Mouse (Mus musculus) C2C12 (cell line): ENCODE measurements around the gene Tstd2. TPM values are rescaled to one million over a fixed set of nuclear protein-coding genes. Genes with fewer than 3 reads are reported as not detected.

Experiments used
- H3K27me3 ChIP-seq: one replicate; pipeline ENCODE4 v1.6.1; 2011; ENCODE audit not compliant: control insufficient read depth, insufficient read depth, insufficient read length
- H3K36me3 ChIP-seq: one replicate; pipeline ENCODE4 v1.6.1; 2011; ENCODE audit not compliant: control insufficient read depth, insufficient read depth
- H3K4me3 ChIP-seq: one replicate; pipeline ENCODE4 v1.5.1; 2011; ENCODE audit warnings: mild to moderate bottlenecking, control low read depth; ENCODE audit not compliant: poor library complexity, insufficient read depth, severe bottlenecking
- H3K79me2 ChIP-seq: one replicate; pipeline ENCODE4 v1.6.1; 2011; ENCODE audit not compliant: control insufficient read depth, insufficient read depth
- H3K79me3 ChIP-seq: one replicate; pipeline ENCODE4 v1.6.1; 2011; ENCODE audit warnings: low read depth, control low read depth
- H3ac ChIP-seq: one replicate; pipeline ENCODE3; 2011; ENCODE audit warnings: low read depth; ENCODE audit not compliant: control insufficient read depth, insufficient read length
- CEBPB ChIP-seq: IDR thresholded peaks from one replicate; pipeline ENCODE4 v1.6.1; 2011; ENCODE audit warnings: low read depth, mild to moderate bottlenecking, control low read depth, moderate library complexity
- CTCF ChIP-seq: IDR thresholded peaks from one replicate; pipeline ENCODE4 v1.5.1; 2011; ENCODE audit not compliant: control insufficient read depth, insufficient read depth, insufficient read length
- FOSL1 ChIP-seq: IDR thresholded peaks from one replicate; pipeline ENCODE4 v1.8.0; 2011; ENCODE audit warnings: mild to moderate bottlenecking, low read length; ENCODE audit not compliant: poor library complexity, insufficient read depth, severe bottlenecking
- MAX ChIP-seq: IDR thresholded peaks from one replicate; pipeline ENCODE4 v1.6.1; 2011; ENCODE audit warnings: mild to moderate bottlenecking, control low read depth
- MYOD1 ChIP-seq: IDR thresholded peaks from one replicate; pipeline ENCODE4 v1.6.1; 2011; ENCODE audit warnings: low read depth; ENCODE audit not compliant: control insufficient read depth, insufficient read length
- MYOG ChIP-seq: IDR thresholded peaks from one replicate; pipeline ENCODE4 v1.6.1; 2011; ENCODE audit not compliant: control insufficient read depth, insufficient read length; ENCODE audit errors: extremely low read depth
- USF1 ChIP-seq: IDR thresholded peaks from one replicate; pipeline ENCODE4 v1.6.1; 2011; ENCODE audit warnings: low read depth, mild to moderate bottlenecking, control low read depth, moderate library complexity
- long read RNA-seq, 2 experiments: library from polyadenylated mRNA; unstranded; transcript quantifications; one replicate each; pipeline ENCODE4 v2.0.0; 2019 to 2020
- polyA plus RNA-seq: library from polyadenylated mRNA; unstranded; fragments of >200 nt; fragmentation: generic; extraction: Trizol; gene quantifications from one replicate; pipeline ENCODE4 v1.2.1, GENCODE M21; 2012; ENCODE audit warnings: missing spikeins

Tstd2 gene
- polyA plus RNA-seq: 15.5 TPM
- long read RNA-seq, experiment 1, partial matches to known transcripts: 5 of 15 reads
- long read RNA-seq, experiment 1, other reads (novel, unspliced or antisense): 5 of 15 reads
- long read RNA-seq, experiment 2, transcript Tstd2-201 (10 exons, 2,700 nt): minor isoform, 19 of 174 reads
- long read RNA-seq, experiment 2, transcript Tstd2-202 (10 exons, 3,726 nt): major isoform, 63 of 174 reads
- long read RNA-seq, experiment 2, partial matches to known transcripts: 7 of 174 reads
- long read RNA-seq, experiment 2, other reads (novel, unspliced or antisense): 84 of 174 reads

DNA sequence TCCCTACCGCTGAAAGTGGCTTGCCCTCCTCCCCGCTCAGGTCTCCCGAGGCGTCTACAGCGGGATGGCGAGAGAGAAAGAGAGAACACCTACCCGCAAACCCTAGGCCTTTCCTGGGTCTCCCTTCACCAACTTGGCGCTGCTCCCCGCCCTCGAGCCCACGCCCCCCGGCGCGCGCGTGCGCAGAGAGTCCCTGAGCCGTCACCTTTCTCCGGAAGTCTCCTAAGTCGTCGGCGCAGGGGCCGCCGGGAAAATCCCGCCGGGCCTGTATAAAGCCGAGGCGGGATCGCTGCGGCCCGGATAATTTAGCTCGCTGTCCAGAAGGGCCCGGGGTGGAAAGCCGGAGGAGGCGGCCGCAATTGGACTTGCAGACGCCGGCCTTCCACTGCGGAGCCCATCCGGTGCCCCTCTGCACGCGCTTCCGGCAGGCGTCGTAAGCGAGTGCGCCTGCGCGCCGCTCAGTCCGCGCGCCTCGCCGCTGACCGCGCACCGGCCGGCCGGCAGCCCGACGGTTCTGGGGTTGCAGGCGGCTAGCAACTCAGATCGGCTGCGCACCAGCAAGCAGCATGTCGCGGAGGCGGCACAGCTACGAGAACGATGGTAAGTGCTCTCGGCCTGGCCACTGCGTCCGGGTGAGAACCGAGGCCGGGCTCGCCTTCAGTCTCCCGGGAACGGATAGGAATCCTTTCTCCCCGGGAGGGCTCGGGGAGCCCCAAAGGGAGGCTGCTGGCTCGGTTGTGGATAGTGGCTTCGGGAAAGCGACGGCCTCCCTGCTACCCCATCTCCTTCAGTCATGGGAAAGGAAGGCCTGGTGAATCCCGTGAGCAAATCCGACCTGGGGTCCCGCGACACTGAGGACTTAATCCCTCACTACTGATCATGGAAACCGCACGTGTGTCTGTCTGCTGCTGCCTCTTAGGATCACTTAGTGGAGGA is at the start of gene Tstd2, which contains the start of gene Ncbp1:
TSS of gene Tstd2 (minus strand) at position 408 of the 936 bp plus-strand sequence.
TSS of gene Ncbp1 (plus strand) at position 327 of the 936 bp plus-strand sequence.
- no peak for TF ChIP-seq USF1
- TF ChIP-seq MAX: peak; percentile 83
- peak within 1 kb of the TSS; percentile 99 for H3ac ChIP-seq
- H3K4me3 ChIP-seq: peak within 1 kb of the TSS; percentile 60
- peaks cover 89% of the 10 kb centered on the region for H3K79me2 ChIP-seq
- peaks cover 20% of the 10 kb centered on the region for H3K36me3 ChIP-seq
- peaks cover 69% of the 10 kb centered on the region for H3K79me3 ChIP-seq
- H3K27me3 ChIP-seq: no peaks in the 10 kb centered on the region

DNA sequence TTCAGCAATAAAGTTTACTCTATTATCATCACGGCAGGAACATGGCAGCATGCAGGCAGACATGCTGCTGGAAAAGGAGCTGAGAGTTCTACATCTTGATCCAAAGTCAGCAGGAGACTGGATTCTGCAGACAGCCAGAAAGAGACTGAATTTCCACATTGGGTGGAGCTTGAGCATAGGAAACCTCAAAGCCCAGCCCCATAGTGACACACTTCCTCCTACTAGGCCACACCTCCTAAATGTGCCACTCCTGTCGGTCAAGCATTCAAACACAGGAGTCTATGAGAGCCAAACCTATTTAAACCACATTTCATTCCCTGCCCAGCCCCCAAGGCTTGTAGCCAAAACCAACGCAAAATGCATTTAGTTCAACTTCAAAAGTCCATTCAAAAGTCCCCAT is 48.0 kb upstream of the Tstd2 start:
- peaks cover 40% of the 10 kb centered on the region for H3K36me3 ChIP-seq
- H3ac ChIP-seq: no peak overlapping the region

GRCm38 (mm10) chr4:46185890-46186289 is 47.4 kb upstream of the Tstd2 start:
- no peak for TF ChIP-seq USF1
- no peak for TF ChIP-seq MAX
- no peak for TF ChIP-seq MYOD1
- TF ChIP-seq CEBPB: no peak
- no peak for TF ChIP-seq CTCF
- no peak for TF ChIP-seq FOSL1
- TF ChIP-seq MYOG: no peak
- Histone ChIP-seq H3K36me3 (peaks cover 40% of the 10 kb centered on the region), H3K4me3 (no peak overlapping the region), H3K27me3 (no peaks in the 10 kb centered on the region), H3K79me2 (no peaks in the 10 kb centered on the region), H3K79me3 (no peaks in the 10 kb centered on the region), H3ac (no peak overlapping the region)

More for the DNA sequence above, 48.0 kb upstream of the Tstd2 start:
- TF ChIP-seq USF1 (no peak), MYOG (no peak), MYOD1 (no peak), FOSL1 (no peak), MAX (no peak), CEBPB (no peak), CTCF (no peak)
- Histone ChIP-seq H3K4me3 (no peak overlapping the region), H3K79me2 (no peaks in the 10 kb centered on the region), H3K27me3 (no peaks in the 10 kb centered on the region), H3K79me3 (no peaks in the 10 kb centered on the region)

DNA sequence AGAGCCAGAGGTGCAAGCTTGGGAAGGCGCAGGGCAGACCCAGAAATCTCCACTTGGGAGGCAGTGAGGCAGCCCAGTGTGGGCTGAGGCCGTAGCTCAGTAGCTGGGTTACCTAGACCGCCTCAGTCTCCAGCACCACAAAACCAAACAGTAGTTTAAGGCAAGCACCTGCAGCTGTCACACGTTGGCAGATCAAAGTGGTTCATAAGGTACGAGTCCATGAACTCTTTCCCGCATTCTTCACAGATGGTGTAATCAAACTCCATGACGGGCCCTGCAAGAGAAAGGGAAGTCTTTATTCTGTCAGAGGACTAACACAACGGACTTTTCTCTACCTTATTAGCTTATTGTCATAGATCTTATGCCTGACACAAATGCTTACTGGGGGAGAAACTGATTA is 46.9 kb upstream of the Tstd2 start:
- Histone ChIP-seq H3K27me3 (no peaks in the 10 kb centered on the region), H3K79me3 (no peaks in the 10 kb centered on the region), H3K4me3 (no peak overlapping the region), H3K79me2 (no peaks in the 10 kb centered on the region), H3ac (no peak overlapping the region), H3K36me3 (peaks cover 40% of the 10 kb centered on the region)
- no peak for TF ChIP-seq USF1
- no peak for TF ChIP-seq MYOD1
- TF ChIP-seq CTCF: no peak
- no peak for TF ChIP-seq MYOG
- TF ChIP-seq CEBPB: no peak
- no peak for TF ChIP-seq MAX
- no peak for TF ChIP-seq FOSL1

- no peaks in the 10 kb centered on the region for H3K27me3 ChIP-seq
- peaks cover 30% of the 10 kb centered on the region for H3K36me3 ChIP-seq
- TF ChIP-seq FOSL1 (no peak), MAX (no peak), CTCF (no peak)
- no peak overlapping the region for H3ac ChIP-seq
- H3K79me2 ChIP-seq: no peaks in the 10 kb centered on the region
- H3K4me3 ChIP-seq: no peak overlapping the region
- H3K79me3 ChIP-seq: no peaks in the 10 kb centered on the region
Observed at GRCm38 (mm10) chr4:46182181-46182580, 43.7 kb upstream of the Tstd2 start.

DNA sequence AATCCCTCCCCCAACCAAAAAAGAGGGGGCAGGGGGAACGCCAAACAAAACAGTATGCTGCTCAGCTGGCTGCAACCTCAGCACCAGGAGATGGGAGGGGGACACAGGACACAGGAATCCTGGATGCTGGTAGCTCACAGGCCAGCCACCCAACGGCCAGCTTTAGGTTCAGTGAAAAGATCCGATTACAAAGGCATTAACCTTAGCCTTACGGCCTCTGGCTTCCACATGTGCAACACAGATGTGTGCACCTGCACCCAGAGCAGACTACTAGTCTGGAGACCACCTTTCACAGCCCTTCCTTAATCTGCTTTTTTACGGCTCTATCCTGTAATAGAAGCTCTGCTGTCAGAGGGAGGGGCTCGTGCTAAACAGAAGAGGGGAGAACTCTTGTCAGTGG is 42.7 kb upstream of the Tstd2 start:
- Histone ChIP-seq H3ac (no peak overlapping the region), H3K4me3 (no peak overlapping the region), H3K27me3 (no peaks in the 10 kb centered on the region), H3K79me2 (no peaks in the 10 kb centered on the region), H3K79me3 (no peaks in the 10 kb centered on the region), H3K36me3 (peaks cover 39% of the 10 kb centered on the region)
- TF ChIP-seq CTCF (no peak), CEBPB (no peak)
